Mouse (Mus musculus) neural tube, embryonic 15.5 days (tissue): ENCODE data around the gene Vmn1r84. TPM values are rescaled to one million over a fixed set of nuclear protein-coding genes. Genes with fewer than 3 reads are reported as not detected.

ENCODE experiments used
- ATAC-seq: fragments of 200-750 bp; cut with Nextera tagmentation; 2 replicates; pipeline ENCODE4 v1.8.0; 2017; ENCODE audit warnings: mild to moderate bottlenecking, moderate TSS enrichment, moderate library complexity; ENCODE audit not compliant: low FRiP score
- H3K27ac ChIP-seq: fragments of 300-500 bp; sonication (generic); replicated peaks from 2 replicates; pipeline ENCODE4 v1.5.1; 2015; ENCODE audit warnings: mild to moderate bottlenecking, inconsistent platforms
- H3K27me3 ChIP-seq: fragments of 300-500 bp; sonication (generic); replicated peaks from 2 replicates; pipeline ENCODE4 v1.6.1; 2015; ENCODE audit warnings: inconsistent platforms
- H3K36me3 ChIP-seq: fragments of 300-500 bp; sonication (generic); 2 replicates; pipeline ENCODE4 v1.6.1; 2015; ENCODE audit warnings: inconsistent platforms
- H3K4me1 ChIP-seq: fragments of 300-500 bp; sonication (generic); 2 replicates; pipeline ENCODE4 v1.6.1; 2015; ENCODE audit warnings: inconsistent platforms
- H3K4me2 ChIP-seq: fragments of 300-500 bp; sonication (generic); 2 replicates; pipeline ENCODE4 v1.6.1; 2015; ENCODE audit warnings: inconsistent platforms, mild to moderate bottlenecking, moderate library complexity
- H3K4me3 ChIP-seq: fragments of 300-500 bp; sonication (generic); replicated peaks from 2 replicates; pipeline ENCODE4 v1.5.1; 2015; ENCODE audit warnings: mild to moderate bottlenecking, inconsistent platforms
- H3K9ac ChIP-seq: fragments of 300-500 bp; sonication (generic); replicated peaks from 2 replicates; pipeline ENCODE4 v1.6.1; 2015; ENCODE audit warnings: mild to moderate bottlenecking, inconsistent platforms
- H3K9me3 ChIP-seq: fragments of 300-500 bp; sonication (generic); replicated peaks from 2 replicates; pipeline ENCODE4 v1.6.1; 2016; ENCODE audit warnings: inconsistent platforms
- WGBS: fragments of 180-500 bp; shearing (Covaris S2); methylation state at CpG from one replicate; pipeline ENCODE4 v1.1.7; 2015; ENCODE audit warnings: mixed read lengths; 5-methylcytosine and 5-hydroxymethylcytosine counted together
- microRNA-seq: library from miRNA; unstranded; fragments of <30 nt; microRNA quantifications from one replicate; pipeline ENCODE4, GENCODE M21; 2017
- polyA plus RNA-seq: library from polyadenylated mRNA; unstranded; fragments of >200 nt; fragmentation: Nextera tagmentation; extraction: Ambion mirVana; gene quantifications from 2 replicates; pipeline ENCODE4 v1.2.1, GENCODE M21; 2015

Vmn1r84 gene
- polyA plus RNA-seq = not detected in 2 replicates

DNA sequence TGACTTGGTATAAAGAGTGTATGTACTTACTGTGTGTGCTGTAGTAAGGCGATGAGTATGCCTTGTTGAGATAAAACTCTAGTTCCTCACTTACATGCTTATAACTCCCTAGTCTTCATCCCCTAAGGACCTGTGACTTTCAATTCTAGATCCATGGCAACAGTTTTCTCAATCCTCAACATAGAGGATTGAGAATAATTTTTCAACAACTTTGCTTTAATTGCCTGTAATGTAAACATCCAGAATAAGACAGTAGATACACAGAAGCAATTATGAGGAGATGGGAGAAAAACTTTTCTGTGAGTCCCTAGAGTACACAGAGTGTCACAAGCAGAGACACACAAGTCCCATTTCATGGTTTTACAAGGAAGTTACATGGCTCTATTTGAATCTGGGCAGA is at the start of gene Vmn1r84:
Vmn1r84 (minus strand) TSS at position 101 of the 400 bp plus-strand sequence.
- no peak within 1 kb of the TSS for H3K9ac ChIP-seq
- H3K4me1 ChIP-seq = no peaks in the 10 kb centered on the region
- H3K4me3 ChIP-seq = no peak within 1 kb of the TSS
- no peak within 1 kb of the TSS for H3K4me2 ChIP-seq
- H3K27ac ChIP-seq = no peak within 1 kb of the TSS
- no peaks in the 10 kb centered on the region for H3K36me3 ChIP-seq
- 76% methylated on average over 1 of the region's 1 CpGs for WGBS
- H3K9me3 ChIP-seq = no peaks in the 10 kb centered on the region
- H3K27me3 ChIP-seq = no peaks in the 10 kb centered on the region
- ATAC-seq = no peak

DNA sequence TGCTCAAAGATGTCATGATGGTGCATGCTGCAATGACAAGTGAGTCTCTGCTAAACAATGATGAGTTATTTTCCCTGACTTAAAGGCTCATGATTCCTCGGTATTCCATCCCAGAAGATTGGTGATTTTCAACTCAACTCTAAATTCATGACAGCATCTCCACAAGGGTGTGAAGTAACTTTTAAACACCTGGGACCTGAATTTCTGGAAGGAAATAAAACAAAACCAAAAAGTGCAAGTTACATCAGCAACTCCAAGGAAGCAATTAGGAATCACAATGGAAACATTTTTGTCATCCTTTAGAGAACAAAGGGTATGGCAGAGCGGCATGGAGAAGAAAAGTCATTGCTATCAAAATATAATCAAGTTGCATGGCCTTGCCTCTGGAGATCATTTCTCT is 39.7 kb downstream of the Vmn1r84 start, which contains the start of gene Vmn1r83:
Vmn1r83 (minus strand) TSS at position 101 of the 400 bp plus-strand sequence.
- Histone ChIP-seq H3K4me1 (no peaks in the 10 kb centered on the region), H3K4me3 (no peak within 1 kb of the TSS), H3K9ac (no peak within 1 kb of the TSS), H3K27me3 (no peaks in the 10 kb centered on the region), H3K36me3 (no peaks in the 10 kb centered on the region), H3K4me2 (no peak within 1 kb of the TSS), H3K27ac (no peak within 1 kb of the TSS), H3K9me3 (peaks cover 6% of the 10 kb centered on the region; the same call in 1 of the 2 replicates)
- WGBS = 89% methylated on average over 2 of the region's 2 CpGs
- no peak for ATAC-seq

Small RNAs within 50 kb of the gene (microRNA-seq; reads per million reads assigned to microRNA genes)
- gene Gm23521 = not detected

Other genes with a start within 250 kb of the Vmn1r84 start
- not detected in 2 replicates for gene Vmn1r78, start 219.0 kb downstream of the Vmn1r84 start, polyA plus RNA-seq
- gene Vmn1r79, start 198.0 kb downstream of the Vmn1r84 start, polyA plus RNA-seq = not detected in 2 replicates
- gene Vmn1r80, start 180.0 kb downstream of the Vmn1r84 start, polyA plus RNA-seq = not detected in 2 replicates
- gene Vmn1r81, start 101.0 kb downstream of the Vmn1r84 start, polyA plus RNA-seq = 0.01 TPM in 1 of 2 replicates, not detected in the other
- not detected in 2 replicates for gene Vmn1r82, start 68.8 kb downstream of the Vmn1r84 start, polyA plus RNA-seq
- not detected in 2 replicates for gene Vmn1r83, start 39.8 kb downstream of the Vmn1r84 start, polyA plus RNA-seq
- gene Zfp551, start 53.5 kb upstream of the Vmn1r84 start, polyA plus RNA-seq = 8.2 and 11.1 TPM in 2 replicates
- gene Zfp606, start 109.0 kb upstream of the Vmn1r84 start, polyA plus RNA-seq = 27.7 and 29.5 TPM in 2 replicates
- not detected in 2 replicates for gene 2900092C05Rik, start 143.2 kb upstream of the Vmn1r84 start, polyA plus RNA-seq
- 0.01 TPM in 1 of 2 replicates, not detected in the other for gene Vmn2r53, start 239.5 kb upstream of the Vmn1r84 start, polyA plus RNA-seq